Mouse (Mus musculus) neural tube, embryonic 10.5 days (tissue): Measurements from ENCODE around the gene Ube2s.
"Not testable (repeated sequence)": the region's sequence is repeated elsewhere in the genome, so short reads cannot be mapped to it uniquely, and the experiment has no call there.

Experiments
- DNase-seq: peaks from one replicate; pipeline ENCODE4 v3.0.0-alpha.2; 2017; ENCODE audit warnings: low spot score; ENCODE audit errors: extremely low spot score

Ube2s gene

DNA sequence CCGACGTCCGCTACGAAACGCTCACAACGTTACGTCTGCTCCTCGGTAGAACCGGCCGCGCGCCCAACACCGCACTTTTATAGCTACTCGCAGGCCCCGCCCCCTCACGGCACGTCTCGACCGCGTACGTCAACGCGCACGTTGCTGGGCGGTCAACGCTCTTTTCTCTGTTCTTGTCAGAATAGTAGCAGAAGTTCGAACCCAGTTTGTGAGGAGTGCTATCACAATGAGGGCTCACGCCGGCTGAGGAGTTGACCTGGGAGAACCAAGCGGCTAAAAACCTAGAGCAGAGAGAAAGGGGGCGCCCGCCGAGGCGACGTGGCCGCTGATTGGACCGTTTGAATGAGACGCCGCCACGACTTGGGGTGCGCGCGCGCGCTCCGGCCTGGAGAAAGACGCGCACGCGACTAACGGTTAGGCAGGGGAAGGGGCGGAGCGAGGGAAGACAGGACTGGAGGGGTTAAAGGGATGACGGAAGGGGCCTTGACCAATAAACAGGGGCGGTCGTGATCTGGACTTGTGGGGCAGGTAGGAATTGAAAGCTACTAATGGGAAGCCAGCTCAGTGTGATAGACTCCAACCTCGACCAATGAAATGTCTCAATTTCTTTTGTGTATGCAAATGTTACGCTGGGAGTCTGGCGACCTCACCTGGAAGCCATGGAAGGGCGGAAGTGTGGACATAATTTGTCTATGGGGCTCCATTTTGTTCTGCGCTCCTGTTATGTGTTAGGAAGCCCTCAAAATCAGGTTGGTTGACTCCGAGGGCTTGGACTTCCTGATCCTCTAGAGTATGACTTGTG lies at the start of gene Ube2s:
Gene Ube2s (minus strand): TSS at position 288 of the 802 bp plus-strand sequence.
- DNase-seq = peak; percentile 98

DNA sequence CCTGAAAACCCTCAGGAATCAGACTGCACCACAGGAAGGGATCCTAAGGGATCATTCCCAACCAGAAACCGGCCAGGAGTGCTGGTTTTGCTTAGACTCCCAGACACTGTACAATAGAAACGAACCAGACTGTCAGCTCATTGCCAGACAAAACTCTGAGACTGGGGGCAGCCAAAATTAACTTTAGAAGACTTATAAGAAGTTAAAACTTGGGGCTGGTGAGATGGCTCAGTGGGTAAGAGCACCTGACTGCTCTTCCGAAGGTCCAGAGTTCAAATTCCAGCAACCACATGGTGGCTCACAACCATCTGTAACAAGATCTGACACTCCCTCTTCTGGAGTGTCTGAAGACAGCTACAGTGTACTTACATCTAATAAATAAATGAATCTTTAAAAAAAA lies 48.5 kb upstream of the Ube2s start:
- DNase-seq = not testable (repeated sequence)

DNA sequence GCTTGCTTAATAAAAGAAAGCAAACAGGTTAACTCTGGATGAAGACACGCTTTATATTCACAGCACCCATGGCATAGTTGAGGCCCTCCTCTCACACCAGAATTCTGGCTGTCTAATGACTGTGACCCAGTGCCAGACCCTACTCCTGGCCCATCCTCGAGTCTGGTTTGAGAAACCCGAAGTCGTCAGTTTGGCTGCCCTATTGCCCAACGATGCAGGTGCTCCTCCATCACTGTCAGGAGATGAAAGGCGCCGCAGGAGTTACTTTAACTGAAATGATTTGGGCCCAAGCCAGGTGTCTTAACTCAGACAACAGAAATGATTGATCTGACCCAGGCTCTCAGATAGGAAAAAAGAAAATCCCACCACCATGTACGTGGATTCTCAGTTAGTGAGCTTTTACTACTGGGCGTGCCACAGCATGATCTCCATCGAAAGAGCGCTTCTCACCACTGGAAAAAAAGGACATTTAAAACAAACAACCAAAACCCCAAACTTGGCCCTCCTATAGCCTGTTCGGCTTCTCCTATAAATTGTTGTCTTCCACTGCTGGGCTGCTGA lies 47.1 kb upstream of the Ube2s start:
- no peak for DNase-seq

DNA sequence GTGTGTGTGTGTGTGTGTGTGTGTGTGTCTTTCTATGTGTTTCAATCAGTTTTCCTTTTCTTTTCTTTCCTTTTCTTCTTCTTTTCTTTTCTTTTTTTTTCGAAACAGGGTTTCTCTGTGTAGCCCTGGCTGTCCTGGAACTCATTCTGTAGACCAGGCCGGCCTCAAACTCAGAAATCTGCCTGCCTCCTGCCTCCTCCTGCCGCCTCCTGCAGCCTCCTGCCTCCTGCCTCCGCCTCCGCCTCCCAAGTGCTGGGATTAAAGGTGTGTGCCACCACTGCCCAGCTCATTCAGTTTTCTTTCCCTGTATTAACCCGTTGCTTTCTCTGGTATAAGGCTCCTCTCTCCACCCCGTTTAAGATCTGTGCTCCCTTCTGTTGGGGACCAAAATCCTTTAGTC lies 44.9 kb upstream of the Ube2s start:
- no peak for DNase-seq

DNA sequence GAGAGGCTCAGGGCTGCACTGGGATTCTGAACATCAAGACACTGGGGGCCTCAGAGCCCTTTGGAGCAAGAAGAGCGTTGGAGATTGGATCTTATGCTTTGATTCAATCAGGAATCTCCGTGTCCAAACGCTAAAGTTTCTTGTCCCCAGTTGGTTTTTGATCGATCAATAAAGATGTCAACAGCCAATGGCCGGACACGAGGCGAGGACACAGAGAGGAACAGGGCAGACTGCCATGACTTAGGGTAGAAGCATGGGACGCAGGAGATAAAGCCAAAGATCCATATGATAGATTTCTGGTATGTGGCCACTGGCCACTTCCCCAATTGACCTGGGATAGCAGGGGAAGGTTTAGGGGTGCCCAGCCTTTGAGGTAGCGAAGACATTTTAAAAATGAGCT lies 44.1 kb upstream of the Ube2s start:
- DNase-seq = no peak

DNA sequence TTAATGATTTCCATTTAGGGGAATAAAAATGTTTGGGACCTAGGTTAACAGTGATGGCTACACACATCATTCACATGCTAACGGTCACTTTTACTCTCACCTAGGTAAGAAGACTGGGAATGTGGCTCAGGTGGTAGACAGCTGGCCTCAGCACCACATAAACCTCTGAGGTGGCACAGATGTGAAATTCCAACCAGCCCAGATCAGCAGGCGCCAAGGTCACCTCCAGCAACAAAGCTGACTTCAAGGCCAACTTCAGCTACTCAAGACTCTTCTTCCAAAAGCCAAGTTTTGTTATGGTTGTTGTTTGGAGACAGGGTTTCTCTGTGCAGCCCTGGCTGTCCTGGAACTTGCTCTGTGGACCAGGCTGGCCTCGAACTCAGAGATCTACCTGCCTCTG lies 41.2 kb upstream of the Ube2s start:
- no peak for DNase-seq

DNA sequence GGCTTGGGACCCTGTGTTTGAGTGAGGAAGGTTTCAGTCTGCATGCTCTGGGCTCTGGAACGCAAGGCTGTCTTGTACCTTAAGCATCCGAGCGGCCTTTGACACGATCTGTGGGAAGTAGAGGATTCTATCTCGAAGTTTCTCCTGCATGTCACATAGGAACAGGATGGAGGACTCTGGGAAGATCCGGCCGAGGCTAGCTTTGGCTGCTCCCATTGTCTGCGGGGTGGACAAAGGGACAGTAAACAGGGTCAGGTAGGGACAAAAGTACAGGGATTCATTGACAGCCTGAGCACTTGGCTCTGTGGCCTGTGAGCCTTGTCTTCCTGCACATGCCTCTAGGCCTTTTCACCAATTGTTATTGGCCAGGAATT lies 38.9 kb upstream of the Ube2s start:
- no peak for DNase-seq

DNA sequence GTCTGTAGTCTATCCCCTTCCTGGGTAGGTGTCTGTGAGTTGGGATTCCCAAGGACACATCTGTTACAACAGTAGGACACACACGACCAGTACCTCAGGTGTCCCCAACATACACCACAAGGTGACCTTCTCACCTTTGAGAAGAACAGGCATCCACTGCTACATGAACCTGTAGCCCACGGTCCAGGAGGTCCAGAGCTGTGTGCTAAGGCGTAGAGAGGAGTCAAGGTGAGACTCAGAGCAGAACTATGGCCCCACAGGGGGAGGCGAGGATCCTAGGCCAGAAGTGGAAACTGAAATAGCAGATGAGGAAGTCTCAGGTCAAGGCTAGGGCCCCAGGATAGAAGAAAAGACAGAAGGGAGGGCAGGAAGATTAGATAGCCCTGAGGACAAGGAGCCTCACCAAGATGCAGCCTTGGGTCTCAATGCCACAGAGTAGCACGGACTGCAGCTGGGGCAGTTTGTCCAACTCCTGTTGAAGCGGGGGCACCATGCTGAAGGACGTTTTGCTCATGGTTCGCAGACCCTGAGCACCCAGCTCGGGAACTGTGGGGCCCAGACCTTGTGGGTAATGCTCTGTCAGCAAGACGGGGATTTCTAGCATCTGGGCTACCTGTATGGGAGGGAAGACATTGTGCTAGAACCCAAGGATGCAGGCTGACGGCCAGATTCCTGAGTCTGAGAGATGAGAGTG lies 38.4 kb upstream of the Ube2s start:
- no peak for DNase-seq

DNA sequence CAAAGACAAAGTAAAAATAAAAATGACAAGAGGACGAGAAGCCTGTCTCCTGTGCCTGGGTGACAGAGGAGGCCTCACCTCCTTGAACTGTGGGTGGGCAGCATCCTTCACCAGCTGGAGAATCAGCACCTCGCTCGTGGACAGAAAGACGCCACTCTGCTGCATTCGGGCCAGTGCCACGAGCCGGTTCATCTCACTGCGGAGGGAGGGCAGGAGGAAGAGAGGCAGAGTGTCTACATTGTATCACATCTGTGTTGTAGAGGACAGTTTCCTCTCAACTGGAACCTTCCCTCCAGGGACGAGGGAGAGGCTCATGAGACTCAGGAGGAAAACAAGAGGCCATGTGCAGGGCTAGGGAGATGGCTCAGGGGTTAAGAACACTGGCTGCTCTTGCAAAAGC lies 37.0 kb upstream of the Ube2s start:
- no peak for DNase-seq

DNA sequence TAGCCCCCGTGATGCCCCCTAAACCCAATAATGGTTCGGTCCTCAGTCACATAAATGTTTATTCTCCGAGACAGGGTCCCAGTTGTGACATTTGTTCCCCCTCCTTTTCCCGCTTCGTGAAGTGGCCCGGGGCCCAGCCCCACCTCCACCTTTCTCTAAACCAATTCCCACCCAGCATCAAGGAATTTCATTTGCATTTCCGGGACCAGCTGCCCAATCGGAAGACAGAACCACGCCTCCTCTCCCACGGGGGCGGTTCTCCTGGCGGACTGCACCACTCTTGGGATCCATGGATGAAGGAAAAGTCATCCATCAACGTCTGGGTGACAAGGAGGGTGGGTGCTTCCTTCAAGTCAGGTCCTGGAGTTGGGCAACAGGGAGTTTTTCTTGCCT lies 32.5 kb upstream of the Ube2s start:
- peak; percentile 85 for DNase-seq

DNA sequence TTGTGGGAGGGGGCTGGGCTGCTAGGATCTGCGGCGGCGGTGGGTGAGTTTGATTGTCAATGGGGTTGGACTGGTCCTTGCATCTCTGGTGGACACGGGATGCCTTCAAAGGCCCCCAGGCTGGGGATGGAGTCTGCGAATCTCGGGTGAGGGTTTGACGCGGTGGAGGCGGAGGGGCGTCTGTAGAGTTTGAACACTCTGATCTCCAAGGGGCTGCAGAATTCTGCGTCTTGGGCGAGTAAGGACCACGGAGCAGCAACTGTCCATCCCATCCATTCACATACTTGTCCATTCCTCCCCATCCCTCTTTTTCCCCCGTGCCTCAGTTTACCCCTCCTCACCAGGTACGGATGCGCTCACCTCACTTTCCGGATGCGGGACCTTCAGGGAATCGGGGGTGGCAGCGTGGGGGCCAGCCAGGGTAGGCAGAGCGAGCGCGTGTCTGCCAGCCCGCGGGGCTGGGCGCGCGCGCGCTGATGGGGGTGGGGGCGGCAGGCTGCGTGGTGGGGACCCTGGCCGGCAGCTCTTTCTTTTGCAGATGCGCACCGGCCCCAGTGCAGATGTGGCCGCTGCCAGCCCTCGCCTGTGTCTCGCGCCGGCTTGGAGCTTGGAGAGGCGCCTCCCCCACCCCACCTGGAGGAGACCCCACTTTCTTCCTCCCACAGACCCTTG lies 32.0 kb upstream of the Ube2s start, which contains the start of gene Shisa7:
Gene Shisa7 (minus strand): TSS at position 452 of the 672 bp plus-strand sequence.
- DNase-seq = no peak

DNA sequence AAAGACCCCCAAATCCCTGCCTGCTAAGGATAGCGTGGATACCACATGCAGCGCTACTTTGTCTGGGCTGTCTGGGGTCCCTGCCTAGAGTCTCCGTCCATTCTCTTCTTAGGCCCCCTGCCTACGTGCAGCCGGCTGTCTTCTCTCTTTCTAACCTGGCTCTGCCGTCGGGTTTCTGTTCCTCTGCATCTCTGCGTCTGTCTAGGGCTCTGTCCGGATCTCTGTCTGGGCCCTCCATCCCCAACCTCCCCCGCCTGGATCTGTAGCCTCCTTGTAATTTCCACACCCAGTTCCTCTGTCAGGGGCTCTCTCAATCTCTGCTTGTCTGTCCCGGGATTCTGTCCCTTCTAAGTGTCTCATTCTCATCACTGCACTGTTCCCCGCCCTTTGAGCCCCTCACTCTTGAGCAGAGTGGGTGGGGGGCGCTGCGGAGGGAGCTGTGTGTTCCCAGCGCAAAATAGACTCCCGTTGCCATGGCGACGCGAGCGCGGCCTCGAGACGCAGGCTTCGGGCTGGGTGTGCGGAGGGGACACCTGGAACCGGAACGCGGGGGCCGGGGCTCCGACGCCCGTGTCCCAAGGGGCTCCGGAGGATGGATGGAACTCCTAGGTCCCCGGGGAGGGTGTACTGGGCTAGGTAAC lies 31.3 kb upstream of the Ube2s start:
- DNase-seq = peak; percentile 72

DNA sequence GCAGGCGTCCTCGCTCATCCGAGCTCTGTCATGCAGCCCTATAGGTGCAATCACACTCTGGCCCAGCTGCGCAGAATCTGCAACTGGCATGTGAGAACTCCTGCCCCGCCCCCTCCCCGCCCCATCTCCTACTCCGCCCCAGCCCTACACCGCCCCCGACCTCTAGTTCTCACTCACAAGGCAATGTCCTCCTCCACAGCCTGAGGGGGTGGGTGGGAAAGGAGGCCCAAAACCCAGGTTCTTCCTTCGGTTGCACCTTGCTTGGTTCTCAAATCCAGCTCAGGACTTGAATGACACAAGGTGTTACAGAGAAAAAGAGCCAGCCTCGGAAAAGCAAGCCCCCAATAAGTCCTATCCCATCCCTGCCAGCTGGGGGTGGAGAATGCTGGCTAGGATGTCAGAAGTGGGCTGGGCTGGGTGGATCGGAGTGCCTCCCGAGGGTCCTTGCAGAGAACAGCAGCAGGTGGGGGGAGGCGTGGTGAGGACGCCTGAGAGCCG lies 30.3 kb upstream of the Ube2s start:
- peak; percentile 48 for DNase-seq

DNA sequence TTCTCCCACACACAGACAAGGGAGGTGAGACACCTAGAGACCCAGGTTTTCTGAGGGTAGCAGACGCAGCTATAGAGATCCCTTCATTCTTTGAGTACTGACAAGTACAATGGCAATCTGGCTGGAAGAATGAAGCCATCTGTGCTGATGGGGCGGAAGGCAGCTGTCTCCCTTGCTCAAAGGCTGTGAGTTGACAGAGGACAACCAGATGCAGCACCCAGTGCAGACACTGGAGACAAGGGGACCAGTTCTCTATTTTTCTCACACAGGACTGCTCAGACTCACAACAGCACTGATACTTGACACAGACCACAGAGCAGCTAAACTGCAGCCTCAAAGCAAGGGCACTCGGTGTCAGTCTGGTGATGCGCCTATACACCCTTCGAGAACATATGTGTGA lies 29.7 kb upstream of the Ube2s start:
- no peak for DNase-seq

DNA sequence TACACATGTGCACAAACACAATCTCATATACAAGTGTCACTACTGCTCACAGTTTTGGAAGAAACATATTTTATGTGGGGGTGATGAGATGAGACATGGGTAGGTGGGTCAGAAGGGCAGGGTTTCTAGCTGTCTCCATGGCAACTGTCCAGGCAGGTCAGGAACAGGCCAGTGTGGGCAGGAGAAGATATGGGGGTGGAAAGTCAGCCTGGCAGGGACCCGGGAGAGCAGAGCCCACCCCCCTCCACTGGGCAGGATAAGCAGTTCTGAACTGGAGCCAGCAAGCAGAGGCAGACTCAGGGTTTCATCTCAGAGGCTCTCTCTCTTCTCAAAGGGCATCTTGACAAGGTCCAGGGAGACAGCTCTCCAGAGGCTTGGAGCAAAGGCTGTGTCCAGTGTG lies 25.2 kb upstream of the Ube2s start:
- no peak for DNase-seq

DNA sequence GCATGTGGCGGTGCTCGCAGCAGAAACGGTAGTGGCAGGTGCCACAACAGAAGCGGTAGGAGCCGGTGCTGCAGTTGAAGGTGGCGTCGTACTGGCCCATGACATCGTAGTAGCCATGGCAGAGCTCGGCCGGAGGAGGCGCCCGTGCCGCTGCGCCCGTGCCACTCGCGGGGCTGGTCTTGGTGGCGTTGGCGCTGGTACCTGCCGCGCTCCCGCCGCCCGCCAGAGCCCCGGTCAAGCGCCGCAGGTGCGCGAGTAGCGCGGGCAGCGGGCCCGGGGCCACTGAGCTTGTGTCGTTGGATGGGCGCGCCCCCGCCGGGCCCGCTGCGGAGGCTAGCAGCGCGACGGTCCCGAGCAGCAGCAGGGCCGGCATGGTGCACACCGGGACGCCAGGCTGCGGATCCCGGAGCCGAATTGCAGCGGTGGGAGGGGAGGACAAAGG lies 24.0 kb upstream of the Ube2s start:
- peak; percentile 62 for DNase-seq

DNA sequence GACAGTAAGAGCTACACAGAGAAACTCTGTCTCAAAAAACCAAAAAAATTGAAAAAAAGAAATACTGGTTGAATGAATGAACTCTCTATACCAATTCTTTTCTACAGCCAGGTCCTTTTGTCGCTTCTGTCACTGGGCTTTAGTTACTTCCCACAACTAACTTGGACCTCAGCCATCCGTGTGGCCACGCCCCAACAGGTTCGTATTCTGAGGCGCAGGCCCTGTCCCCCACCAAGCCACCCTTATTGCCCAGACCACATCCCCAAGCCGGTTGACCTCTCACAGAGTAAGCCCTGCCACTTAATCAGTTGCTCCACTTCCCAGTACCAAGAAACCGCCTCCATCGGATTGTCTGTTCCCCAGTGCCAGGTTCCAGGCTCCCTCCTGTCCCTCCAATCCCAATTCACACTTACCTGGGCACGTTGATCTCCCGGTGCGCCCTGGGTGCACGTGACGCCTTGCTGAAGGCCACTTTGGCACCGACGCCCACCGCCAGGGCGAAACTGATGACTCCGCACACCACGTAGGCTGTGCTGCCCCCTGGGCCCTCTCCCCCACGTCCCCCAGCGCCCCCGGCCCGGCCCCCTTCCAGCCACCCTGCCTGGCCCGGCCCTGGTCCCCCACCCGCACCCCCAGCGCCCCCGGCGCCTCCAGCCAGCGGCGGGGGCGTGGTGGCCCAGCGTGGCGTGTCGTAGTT lies 23.4 kb upstream of the Ube2s start:
- DNase-seq = peak; percentile 24

DNA sequence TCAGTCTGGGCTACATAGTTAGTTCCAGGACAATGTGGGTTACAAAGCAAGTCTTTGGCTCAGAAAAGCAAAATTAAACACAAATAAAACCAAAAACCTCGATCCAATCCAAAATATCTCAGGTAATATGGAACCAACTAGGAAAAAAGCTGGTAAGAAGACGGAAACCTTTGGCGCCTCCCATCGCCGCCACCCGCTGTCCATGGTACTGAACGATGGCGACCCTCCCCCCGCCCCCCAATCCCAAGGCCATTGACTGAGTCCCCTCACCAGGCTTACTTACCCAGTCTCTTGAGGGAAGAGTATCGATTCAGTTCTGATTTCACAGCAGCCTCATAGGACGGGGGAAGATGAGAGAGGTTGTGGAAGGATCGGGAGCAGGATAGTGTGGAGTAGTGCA lies 18.1 kb upstream of the Ube2s start:
- DNase-seq = peak; percentile 37

DNA sequence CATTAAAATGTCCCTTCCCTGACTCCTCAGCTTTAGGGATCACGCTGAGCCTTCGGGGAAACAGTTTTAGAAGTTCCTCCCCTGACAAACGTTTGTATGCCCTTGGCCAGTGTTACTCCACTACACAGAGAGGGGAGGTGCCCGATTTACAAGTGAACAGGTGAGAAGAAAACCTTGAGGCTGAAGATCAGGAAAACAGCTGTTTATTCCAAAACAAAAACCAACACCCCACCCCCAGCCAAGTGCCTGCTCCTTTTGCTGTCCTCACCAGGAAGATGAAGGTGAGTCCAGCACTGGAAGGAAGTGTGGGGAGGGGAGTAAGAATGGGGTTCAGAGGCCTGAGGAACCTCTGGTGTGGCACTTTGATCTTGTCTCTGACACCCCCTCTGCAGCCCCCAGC lies 13.0 kb upstream of the Ube2s start:
- DNase-seq = no peak

DNA sequence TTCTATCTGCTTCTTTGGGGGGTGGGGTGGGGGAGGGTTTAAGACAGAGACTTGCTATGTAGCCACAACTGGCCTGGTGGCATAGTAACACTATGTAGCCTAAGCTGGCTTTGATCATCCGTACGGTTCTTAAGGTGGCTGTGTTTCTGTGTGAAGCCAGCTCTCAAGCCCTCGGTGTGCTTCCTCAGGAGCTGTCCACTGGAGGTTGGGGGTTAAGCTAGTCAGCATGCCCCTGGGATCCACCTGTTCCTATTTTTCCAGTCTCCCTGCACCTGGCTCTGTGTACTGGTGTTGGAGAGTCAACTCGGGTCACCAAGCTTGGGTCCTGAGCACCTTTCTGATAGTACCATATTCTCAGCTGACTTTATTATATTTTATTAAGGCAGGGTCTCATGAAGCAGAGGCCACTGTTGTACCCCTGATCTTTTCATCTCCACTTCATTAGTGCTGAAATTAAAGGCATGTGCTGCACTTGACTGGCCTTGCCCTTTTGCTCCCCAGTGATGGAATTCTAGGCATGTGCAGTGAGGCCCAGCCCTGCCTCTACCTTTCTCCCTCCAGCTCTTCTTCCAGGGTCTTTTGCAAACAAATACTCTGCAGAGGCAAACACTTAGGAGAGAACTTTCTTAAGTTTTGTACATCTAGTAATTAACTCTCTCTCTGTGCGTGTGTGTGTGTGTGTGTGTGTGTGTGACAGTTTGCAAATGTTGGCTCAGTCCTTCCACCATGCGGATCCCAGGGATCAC lies 9.9 kb upstream of the Ube2s start:
- no peak for DNase-seq
